Mouse (Mus musculus) testis, postnatal 10 days (tissue): ENCODE results near the gene Styxl1.

Experiments
- DNase-seq: peaks from one replicate; pipeline ENCODE4 v3.0.0; 2021; ENCODE audit warnings: low spot score

The Styxl1 gene

DNA sequence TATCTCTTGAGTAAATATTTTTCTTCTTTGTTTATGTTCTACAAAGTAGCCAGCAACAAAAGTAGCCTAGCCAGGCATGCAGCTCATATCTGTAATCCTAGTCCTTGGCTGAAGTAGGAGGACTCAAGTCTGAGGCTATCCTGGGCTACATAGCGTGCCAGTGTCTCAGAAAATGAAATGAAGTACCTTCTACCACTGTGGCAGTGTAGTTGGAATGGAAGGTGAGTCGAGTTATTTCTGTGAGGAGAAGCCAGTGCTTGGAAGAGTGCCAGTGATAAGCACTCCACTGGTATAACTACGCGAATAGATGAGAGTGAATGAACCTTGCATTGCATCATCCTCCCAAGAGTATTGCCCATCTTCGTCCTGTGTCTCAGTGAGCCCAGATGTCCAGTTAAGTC, 80.5 kb downstream of the Styxl1 start:
- DNase-seq, result no peak
